Mouse (Mus musculus): ENCODE results near the gene Tmem207. TPM values are rescaled to one million over a fixed set of nuclear protein-coding genes. Genes with fewer than 3 reads are reported as not detected.

The Tmem207 gene
- polyA plus RNA-seq (2014; fragmentation: Nextera tagmentation; extraction: Ambion mirVana), result not detected in 2 replicates

DNA sequence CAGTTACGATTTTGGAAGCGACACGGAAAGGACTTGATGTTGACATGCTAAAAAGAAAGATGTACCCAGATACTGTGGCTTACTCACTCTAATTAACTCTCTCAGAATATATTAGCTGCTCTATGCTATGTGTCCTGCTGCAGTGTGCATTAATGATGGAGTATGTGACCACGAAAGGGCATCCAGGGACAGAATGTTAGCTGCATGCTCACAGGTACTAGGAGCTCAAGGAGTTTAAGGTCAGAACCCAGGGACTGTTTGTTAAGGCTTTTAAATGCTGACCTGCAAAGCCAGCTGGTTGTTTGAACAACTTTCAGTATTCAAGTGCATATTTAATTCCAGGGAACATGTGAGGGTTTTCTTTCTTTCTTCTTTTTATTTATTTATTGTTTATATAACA lies at the start of gene Tmem207:
Gene Tmem207 (minus strand): TSS at position 101 of the 400 bp plus-strand sequence.
- Histone ChIP-seq H3K27ac (ENCODE audit: low read length) (no peak within 1 kb of the TSS), H3K36me3 (ENCODE audit: control insufficient read depth, insufficient read depth, low read length) (no peaks in the 10 kb centered on the region), H3K9ac (replicated peaks; ENCODE audit: low read depth, low read length) (no peak within 1 kb of the TSS), H3K9me3 (ENCODE audit: control insufficient read depth, low read depth, low read length) (no peaks in the 10 kb centered on the region), H3K27me3 (ENCODE audit: control insufficient read depth, insufficient read depth, low read length) (no peaks in the 10 kb centered on the region), H3K4me3 (ENCODE audit: low read depth, low read length) (no peak within 1 kb of the TSS), H3K4me2 (replicated peaks; ENCODE audit: low read depth, low read length) (no peak within 1 kb of the TSS), H3K4me1 (ENCODE audit: control insufficient read depth, insufficient read depth, low read length) (no peaks in the 10 kb centered on the region)
- no peak for ATAC-seq (ENCODE audit: insufficient number of reproducible peaks, insufficient read depth, low FRiP score, low read depth)
- 92% methylated on average over 4 of the region's 4 CpGs for WGBS

DNA sequence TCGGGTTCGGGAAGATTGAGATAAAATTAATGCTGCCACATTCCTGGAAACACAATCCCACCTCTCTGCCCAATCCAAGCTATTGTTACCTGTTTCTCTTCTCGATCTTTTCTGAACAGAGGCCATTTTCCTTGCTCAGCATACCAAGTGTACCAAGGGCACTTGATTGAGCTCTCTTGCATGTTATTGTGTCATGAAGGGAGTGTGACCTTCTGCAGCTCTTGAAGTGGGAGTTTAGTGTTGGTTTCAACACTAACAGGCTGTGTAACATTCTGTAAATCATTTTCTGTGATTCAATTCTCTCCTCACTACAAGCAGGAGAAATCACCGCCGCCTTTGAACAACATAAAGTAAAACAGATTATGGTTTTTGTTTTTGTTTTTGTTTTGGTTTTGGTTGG lies 47.6 kb upstream of the Tmem207 start:
- no peak overlapping the region for H3K9ac ChIP-seq (replicated peaks; ENCODE audit: low read depth, low read length)
- 88% methylated on average over 5 of the region's 5 CpGs for WGBS

DNA sequence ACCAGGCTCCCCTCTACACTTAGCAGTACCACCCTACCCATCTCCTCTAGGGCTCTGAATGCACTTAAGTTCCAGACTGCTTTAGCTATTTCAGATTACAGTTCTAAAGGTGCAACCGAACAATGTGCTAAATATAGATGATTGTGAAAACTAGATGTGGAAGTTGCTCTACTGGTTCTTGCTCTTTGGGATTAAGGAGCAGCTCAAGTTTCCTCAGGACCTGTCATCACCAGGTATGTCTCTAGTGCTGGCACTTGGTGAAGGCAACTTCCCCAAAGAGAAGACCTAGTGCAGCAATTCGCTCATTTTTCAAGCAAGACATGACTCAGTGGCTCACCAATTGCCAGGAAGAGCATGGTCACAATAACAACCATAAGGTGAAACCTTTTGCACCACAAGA lies 45.3 kb upstream of the Tmem207 start:
- Histone ChIP-seq H3K27ac (ENCODE audit: low read length) (no peak overlapping the region), H3K4me2 (replicated peaks; ENCODE audit: low read depth, low read length) (no peak overlapping the region), H3K9me3 (ENCODE audit: control insufficient read depth, low read depth, low read length) (no peaks in the 10 kb centered on the region), H3K9ac (replicated peaks; ENCODE audit: low read depth, low read length) (no peak overlapping the region), H3K4me3 (ENCODE audit: low read depth, low read length) (no peak overlapping the region), H3K4me1 (ENCODE audit: control insufficient read depth, insufficient read depth, low read length) (no peaks in the 10 kb centered on the region), H3K36me3 (ENCODE audit: control insufficient read depth, insufficient read depth, low read length) (no peaks in the 10 kb centered on the region), H3K27me3 (ENCODE audit: control insufficient read depth, insufficient read depth, low read length) (no peaks in the 10 kb centered on the region)
- ATAC-seq (ENCODE audit: insufficient number of reproducible peaks, insufficient read depth, low FRiP score, low read depth), result no peak
- 70% methylated on average over 2 of the region's 2 CpGs for WGBS

More for the DNA sequence above, 47.6 kb upstream of the Tmem207 start:
- H3K9me3 ChIP-seq (ENCODE audit: control insufficient read depth, low read depth, low read length), result no peaks in the 10 kb centered on the region
- H3K27ac ChIP-seq (ENCODE audit: low read length), result no peak overlapping the region
- H3K4me2 ChIP-seq (replicated peaks; ENCODE audit: low read depth, low read length), result no peak overlapping the region
- no peak overlapping the region for H3K4me3 ChIP-seq (ENCODE audit: low read depth, low read length)
- ATAC-seq (ENCODE audit: insufficient number of reproducible peaks, insufficient read depth, low FRiP score, low read depth), result no peak
- H3K4me1 ChIP-seq (ENCODE audit: control insufficient read depth, insufficient read depth, low read length), result no peaks in the 10 kb centered on the region
- no peaks in the 10 kb centered on the region for H3K27me3 ChIP-seq (ENCODE audit: control insufficient read depth, insufficient read depth, low read length)
- no peaks in the 10 kb centered on the region for H3K36me3 ChIP-seq (ENCODE audit: control insufficient read depth, insufficient read depth, low read length)

DNA sequence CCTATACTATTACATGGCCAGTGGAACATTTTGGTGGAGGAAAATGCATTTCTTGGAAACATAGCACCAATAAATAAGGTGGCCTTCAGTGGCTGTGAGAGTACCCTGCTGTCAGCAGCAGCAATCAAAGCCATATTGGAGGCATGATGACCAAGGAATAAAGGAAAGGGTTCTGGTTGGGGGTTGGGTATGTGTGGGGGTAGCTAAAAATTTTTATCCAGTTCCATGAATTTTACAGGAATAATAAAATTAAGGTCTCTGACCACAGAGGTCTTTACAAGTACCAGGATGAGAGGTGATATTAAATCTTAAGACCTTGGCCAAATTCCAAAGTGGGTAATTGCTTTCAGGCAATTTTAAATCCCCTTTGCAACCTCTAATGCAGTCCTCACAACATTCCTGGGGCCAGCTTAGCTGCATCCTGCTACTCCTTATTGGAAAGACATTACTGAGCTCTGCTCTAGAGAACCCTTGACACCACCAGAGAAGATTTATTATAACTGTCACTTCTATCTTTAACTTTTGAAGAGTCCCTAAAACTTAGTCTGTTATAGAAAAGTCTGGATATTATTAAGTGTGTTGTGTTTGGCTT lies 42.9 kb upstream of the Tmem207 start:
- no peak overlapping the region for H3K27ac ChIP-seq (ENCODE audit: low read length)
- H3K36me3 ChIP-seq (ENCODE audit: control insufficient read depth, insufficient read depth, low read length), result no peaks in the 10 kb centered on the region
- no peaks in the 10 kb centered on the region for H3K4me1 ChIP-seq (ENCODE audit: control insufficient read depth, insufficient read depth, low read length)
- no peak for ATAC-seq (ENCODE audit: insufficient number of reproducible peaks, insufficient read depth, low FRiP score, low read depth)
- no peaks in the 10 kb centered on the region for H3K9me3 ChIP-seq (ENCODE audit: control insufficient read depth, low read depth, low read length)
- H3K9ac ChIP-seq (replicated peaks; ENCODE audit: low read depth, low read length), result no peak overlapping the region
- H3K27me3 ChIP-seq (ENCODE audit: control insufficient read depth, insufficient read depth, low read length), result no peaks in the 10 kb centered on the region
- no peak overlapping the region for H3K4me2 ChIP-seq (replicated peaks; ENCODE audit: low read depth, low read length)
- no peak overlapping the region for H3K4me3 ChIP-seq (ENCODE audit: low read depth, low read length)

DNA sequence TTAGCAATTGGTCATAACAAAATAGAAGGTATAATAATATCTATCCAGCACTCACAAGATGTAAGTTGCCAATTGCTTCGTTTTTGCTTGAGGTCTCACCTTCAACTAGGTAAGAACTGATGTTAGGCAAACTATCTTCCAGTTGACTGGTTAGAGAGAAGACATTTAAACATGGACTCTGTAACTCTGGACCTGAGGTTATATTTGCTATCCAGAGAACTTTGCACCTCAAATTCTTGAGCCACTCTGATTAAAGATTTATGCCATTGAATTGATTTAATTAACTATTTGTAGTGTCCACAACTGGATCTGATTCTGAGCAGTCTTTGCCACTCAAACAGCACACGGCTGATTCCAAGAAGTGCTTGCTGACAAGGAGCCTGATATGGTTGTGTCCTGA lies 36.2 kb upstream of the Tmem207 start:
- no peaks in the 10 kb centered on the region for H3K36me3 ChIP-seq (ENCODE audit: control insufficient read depth, insufficient read depth, low read length)
- no peaks in the 10 kb centered on the region for H3K4me1 ChIP-seq (ENCODE audit: control insufficient read depth, insufficient read depth, low read length)
- no peaks in the 10 kb centered on the region for H3K27me3 ChIP-seq (ENCODE audit: control insufficient read depth, insufficient read depth, low read length)
- no peak overlapping the region for H3K4me2 ChIP-seq (replicated peaks; ENCODE audit: low read depth, low read length)
- 78% methylated on average over 2 of the region's 2 CpGs for WGBS
- ATAC-seq (ENCODE audit: insufficient number of reproducible peaks, insufficient read depth, low FRiP score, low read depth), result no peak
- no peak overlapping the region for H3K9ac ChIP-seq (replicated peaks; ENCODE audit: low read depth, low read length)
- no peak overlapping the region for H3K27ac ChIP-seq (ENCODE audit: low read length)
- no peak overlapping the region for H3K4me3 ChIP-seq (ENCODE audit: low read depth, low read length)
- H3K9me3 ChIP-seq (ENCODE audit: control insufficient read depth, low read depth, low read length), result no peaks in the 10 kb centered on the region

DNA sequence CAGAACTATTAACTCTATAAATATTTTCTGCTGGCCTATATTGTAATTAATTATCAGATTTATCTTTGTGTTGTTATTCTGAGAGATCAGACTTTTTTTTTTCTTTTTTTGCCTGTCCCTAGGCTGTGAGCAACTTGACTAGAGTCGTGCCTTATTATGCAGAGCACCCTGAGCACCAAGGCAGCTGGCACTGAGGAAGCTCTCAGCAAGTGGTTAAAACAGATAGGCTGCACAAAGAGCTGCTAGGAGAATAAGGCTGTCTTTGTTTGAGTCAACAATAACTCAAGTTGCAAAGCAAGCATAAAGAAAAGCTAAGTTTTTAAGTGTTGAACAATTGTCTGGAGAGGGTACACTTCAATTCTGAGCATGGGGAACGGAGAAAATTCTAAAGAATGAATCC lies 35.2 kb upstream of the Tmem207 start:
- Histone ChIP-seq H3K9me3 (ENCODE audit: control insufficient read depth, low read depth, low read length) (no peaks in the 10 kb centered on the region), H3K27ac (ENCODE audit: low read length) (no peak overlapping the region), H3K9ac (replicated peaks; ENCODE audit: low read depth, low read length) (no peak overlapping the region), H3K36me3 (ENCODE audit: control insufficient read depth, insufficient read depth, low read length) (no peaks in the 10 kb centered on the region), H3K27me3 (ENCODE audit: control insufficient read depth, insufficient read depth, low read length) (no peaks in the 10 kb centered on the region), H3K4me2 (replicated peaks; ENCODE audit: low read depth, low read length) (no peak overlapping the region), H3K4me3 (ENCODE audit: low read depth, low read length) (no peak overlapping the region), H3K4me1 (ENCODE audit: control insufficient read depth, insufficient read depth, low read length) (no peaks in the 10 kb centered on the region)
- 56% methylated on average over 2 of the region's 2 CpGs for WGBS
- ATAC-seq (ENCODE audit: insufficient number of reproducible peaks, insufficient read depth, low FRiP score, low read depth), result no peak

DNA sequence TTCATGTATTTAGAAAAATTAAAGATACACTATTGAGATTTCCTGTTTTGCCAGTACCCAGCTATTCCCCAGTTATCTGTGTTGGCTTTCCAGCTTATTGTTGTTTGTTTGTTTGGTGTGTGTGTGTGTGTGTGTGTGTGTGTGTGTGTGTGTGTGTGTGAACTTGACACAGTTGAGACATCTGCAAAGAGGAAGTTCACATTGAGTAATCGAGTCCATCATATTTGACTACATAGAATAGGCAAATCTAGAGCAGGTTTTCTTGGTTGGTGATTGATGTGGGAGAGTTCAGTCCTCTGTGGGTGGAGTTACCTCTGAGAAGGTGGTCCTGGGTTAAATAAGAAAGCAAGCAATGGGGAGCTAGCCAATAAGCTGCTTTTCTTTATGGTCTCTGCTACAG lies 32.2 kb upstream of the Tmem207 start:
- ATAC-seq (ENCODE audit: insufficient number of reproducible peaks, insufficient read depth, low FRiP score, low read depth), result no peak
- H3K4me3 ChIP-seq (ENCODE audit: low read depth, low read length), result no peak overlapping the region
- H3K36me3 ChIP-seq (ENCODE audit: control insufficient read depth, insufficient read depth, low read length), result no peaks in the 10 kb centered on the region
- H3K9me3 ChIP-seq (ENCODE audit: control insufficient read depth, low read depth, low read length), result no peaks in the 10 kb centered on the region
- WGBS, result 87% methylated on average over 1 of the region's 1 CpGs
- no peak overlapping the region for H3K9ac ChIP-seq (replicated peaks; ENCODE audit: low read depth, low read length)
- H3K4me1 ChIP-seq (ENCODE audit: control insufficient read depth, insufficient read depth, low read length), result no peaks in the 10 kb centered on the region
- no peaks in the 10 kb centered on the region for H3K27me3 ChIP-seq (ENCODE audit: control insufficient read depth, insufficient read depth, low read length)
- H3K4me2 ChIP-seq (replicated peaks; ENCODE audit: low read depth, low read length), result no peak overlapping the region
- no peak overlapping the region for H3K27ac ChIP-seq (ENCODE audit: low read length)

DNA sequence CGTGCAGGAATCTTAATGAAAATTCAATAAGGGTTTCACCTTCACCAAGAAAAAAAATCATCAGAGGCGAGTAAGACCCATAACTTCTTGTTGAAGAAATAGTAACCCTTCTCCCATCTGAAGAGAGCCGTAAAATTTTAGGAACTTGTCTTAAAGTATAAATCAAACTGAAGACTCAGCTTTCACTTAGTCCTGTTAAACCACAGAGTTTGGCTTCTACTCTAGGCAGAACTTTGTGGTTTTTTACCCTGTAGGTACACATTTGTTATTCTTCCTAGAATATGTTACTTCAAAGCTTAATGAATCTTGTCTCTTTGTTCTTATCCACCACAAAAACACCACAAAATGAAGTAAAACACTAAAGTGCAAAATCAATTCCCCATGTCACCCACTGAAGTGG lies 25.7 kb upstream of the Tmem207 start:
- no peaks in the 10 kb centered on the region for H3K4me1 ChIP-seq (ENCODE audit: control insufficient read depth, insufficient read depth, low read length)
- no peaks in the 10 kb centered on the region for H3K36me3 ChIP-seq (ENCODE audit: control insufficient read depth, insufficient read depth, low read length)

DNA sequence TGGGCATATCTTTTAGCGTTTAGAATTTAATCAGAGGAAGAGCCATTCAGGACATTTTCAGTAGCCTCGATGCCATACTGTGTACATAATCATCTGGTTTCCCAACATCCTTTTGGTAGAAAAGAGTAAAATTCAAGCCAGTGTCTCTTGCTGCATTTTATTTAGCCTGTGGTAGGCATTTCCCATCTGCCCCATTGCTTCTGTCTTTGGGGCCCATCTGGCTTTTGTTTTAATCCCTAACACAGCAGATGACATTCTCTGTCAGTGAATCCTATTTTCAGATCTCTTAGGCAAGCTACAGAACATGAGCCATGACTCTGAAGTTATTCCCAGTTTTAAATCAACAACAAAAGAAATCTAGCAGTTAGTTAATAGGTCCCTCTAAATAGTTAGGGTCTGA lies 22.7 kb upstream of the Tmem207 start:
- H3K27me3 ChIP-seq (ENCODE audit: control insufficient read depth, insufficient read depth, low read length), result no peaks in the 10 kb centered on the region
- H3K9ac ChIP-seq (replicated peaks; ENCODE audit: low read depth, low read length), result no peak overlapping the region
- H3K27ac ChIP-seq (ENCODE audit: low read length), result no peak overlapping the region
- ATAC-seq (ENCODE audit: insufficient number of reproducible peaks, insufficient read depth, low FRiP score, low read depth), result no peak
- 94% methylated on average over 2 of the region's 2 CpGs for WGBS
- H3K4me2 ChIP-seq (replicated peaks; ENCODE audit: low read depth, low read length), result no peak overlapping the region
- H3K36me3 ChIP-seq (ENCODE audit: control insufficient read depth, insufficient read depth, low read length), result no peaks in the 10 kb centered on the region
- H3K4me1 ChIP-seq (ENCODE audit: control insufficient read depth, insufficient read depth, low read length), result no peaks in the 10 kb centered on the region
- H3K4me3 ChIP-seq (ENCODE audit: low read depth, low read length), result no peak overlapping the region
- H3K9me3 ChIP-seq (ENCODE audit: control insufficient read depth, low read depth, low read length), result no peaks in the 10 kb centered on the region

More for the DNA sequence above, 25.7 kb upstream of the Tmem207 start:
- no peak overlapping the region for H3K4me3 ChIP-seq (ENCODE audit: low read depth, low read length)
- H3K27me3 ChIP-seq (ENCODE audit: control insufficient read depth, insufficient read depth, low read length), result no peaks in the 10 kb centered on the region
- ATAC-seq (ENCODE audit: insufficient number of reproducible peaks, insufficient read depth, low FRiP score, low read depth), result no peak
- no peak overlapping the region for H3K9ac ChIP-seq (replicated peaks; ENCODE audit: low read depth, low read length)
- H3K4me2 ChIP-seq (replicated peaks; ENCODE audit: low read depth, low read length), result no peak overlapping the region
- 71% methylated on average over 3 of the region's 3 CpGs for WGBS
- H3K9me3 ChIP-seq (ENCODE audit: control insufficient read depth, low read depth, low read length), result no peaks in the 10 kb centered on the region
- no peak overlapping the region for H3K27ac ChIP-seq (ENCODE audit: low read length)

Measured in stomach, embryonic 14.5 days (tissue).